Mouse (Mus musculus) myocyte (in vitro differentiated cells): Measurements from ENCODE around the gene Gm20388.

Experiments
- E2F4 ChIP-seq: IDR thresholded peaks from one replicate; pipeline ENCODE4 v1.6.1; 2011; ENCODE audit warnings: mild to moderate bottlenecking, control low read depth, moderate library complexity; ENCODE audit not compliant: insufficient read depth
- MAX ChIP-seq: IDR thresholded peaks from one replicate; pipeline ENCODE4 v1.6.1; 2011; ENCODE audit warnings: low read depth, mild to moderate bottlenecking, control low read depth
- MYOG ChIP-seq, 3 experiments: IDR thresholded peaks; one replicate each; pipeline ENCODE4 v1.6.1; 2011; ENCODE audit warnings: control low read depth in 2 of 3, low read depth in 2 of 3, mild to moderate bottlenecking in 2 of 3; ENCODE audit not compliant: insufficient read length in 2 of 3, control insufficient read depth in 1 of 3, insufficient read depth in 1 of 3
- POLR2A ChIP-seq: IDR thresholded peaks from one replicate; pipeline ENCODE4 v1.6.1; 2011; ENCODE audit warnings: low read depth, mild to moderate bottlenecking, control low read depth, moderate library complexity; ENCODE audit not compliant: insufficient read length

DNA sequence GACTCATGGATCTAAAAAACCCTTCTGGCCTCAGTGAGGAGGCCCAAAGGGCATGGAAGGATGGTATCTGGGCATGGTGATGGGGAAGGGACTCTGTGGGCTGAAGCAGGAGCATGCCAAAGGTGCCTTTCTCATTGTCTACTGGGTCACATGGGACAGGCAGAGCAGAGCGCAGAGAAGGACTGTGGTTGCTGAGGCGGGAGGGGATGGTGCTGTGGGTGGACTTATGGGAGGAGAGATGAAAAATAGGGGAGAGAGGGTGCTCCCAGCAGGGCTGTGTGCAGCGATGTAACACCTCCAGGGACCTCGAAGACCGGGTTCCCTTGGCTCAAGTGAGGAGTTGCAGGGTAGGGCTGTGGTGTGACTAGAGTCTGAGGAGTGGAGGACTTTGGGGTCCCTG is 281.5 kb downstream of the Gm20388 start:
- TF ChIP-seq E2F4 (no peak), MYOG (IDR thresholded peaks at IDR 0.05; ENCODE audit: control insufficient read depth in 1 of 3, insufficient read depth in 1 of 3, insufficient read length in 2 of 3, low read depth in 2 of 3) (no peak), POLR2A (no peak), MAX (no peak)
